Mouse (Mus musculus) heart, postnatal 25 days (tissue): ENCODE measurements around the gene Gm44805. TPM values are rescaled to one million over a fixed set of nuclear protein-coding genes. Genes with fewer than 3 reads are reported as not detected.

ENCODE experiments used
- DNase-seq: peaks from one replicate; pipeline ENCODE4 v3.0.0; 2022; ENCODE audit warnings: low spot score
- intact Hi-C: fragments of 180-260 bp; cut with DNase I; formaldehyde crosslinking; loops from one replicate; pipeline ENCODE4 v1.15.1; 2025
- total RNA-seq, 2 experiments: library from RNA; stranded (reverse); gene quantifications; 2 replicates each; pipeline ENCODE4 v1.2.3; 2021

Gm44805 gene
- total RNA-seq = not detected

DNA sequence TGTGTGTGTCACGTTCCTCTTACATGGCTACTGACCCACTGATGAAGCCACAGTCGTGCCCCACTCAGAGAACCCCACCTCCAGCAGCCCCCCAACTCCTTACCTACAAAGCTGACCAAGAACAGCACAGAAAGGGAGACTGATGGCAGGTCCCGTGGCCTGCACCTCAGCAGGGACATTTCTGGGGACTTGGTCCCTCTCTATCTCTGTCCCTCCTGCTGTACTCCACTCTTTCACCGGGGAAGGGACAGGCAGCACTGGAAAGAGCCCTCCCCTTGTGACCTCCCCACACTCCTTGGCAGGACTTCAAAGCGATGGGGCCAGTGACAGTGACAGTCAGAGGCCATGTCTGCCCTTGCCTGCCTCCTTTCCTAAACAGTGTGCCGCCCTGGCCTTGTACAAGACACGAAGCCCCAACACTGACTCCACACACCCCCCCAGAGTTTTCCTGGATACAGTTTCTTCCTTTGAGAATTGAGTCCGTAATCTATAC lies at the start of gene Gm44805, which contains the start of gene Apoc4:
Gm44805 (minus strand) TSS at position 222 of the 493 bp plus-strand sequence.
Apoc4 (minus strand) TSS at position 278 of the 493 bp plus-strand sequence.
- intact Hi-C loops = no loop called here

GRCm38 (mm10) chr7:19726541-19726940 lies 45.3 kb upstream of the Gm44805 start:
- DNase-seq = no peak
- intact Hi-C loops = no loop called here

More for the DNA sequence above, at the start of gene Gm44805, which contains the start of gene Apoc4:
- no peak for DNase-seq

GRCm38 (mm10) chr7:19724167-19724566 lies 42.9 kb upstream of the Gm44805 start:
- intact Hi-C loops = loop anchor here (1.0 kb wide), 1 partner anchor 9 kb away; no protein-coding TSS in a partner anchor
- no peak for DNase-seq

DNA sequence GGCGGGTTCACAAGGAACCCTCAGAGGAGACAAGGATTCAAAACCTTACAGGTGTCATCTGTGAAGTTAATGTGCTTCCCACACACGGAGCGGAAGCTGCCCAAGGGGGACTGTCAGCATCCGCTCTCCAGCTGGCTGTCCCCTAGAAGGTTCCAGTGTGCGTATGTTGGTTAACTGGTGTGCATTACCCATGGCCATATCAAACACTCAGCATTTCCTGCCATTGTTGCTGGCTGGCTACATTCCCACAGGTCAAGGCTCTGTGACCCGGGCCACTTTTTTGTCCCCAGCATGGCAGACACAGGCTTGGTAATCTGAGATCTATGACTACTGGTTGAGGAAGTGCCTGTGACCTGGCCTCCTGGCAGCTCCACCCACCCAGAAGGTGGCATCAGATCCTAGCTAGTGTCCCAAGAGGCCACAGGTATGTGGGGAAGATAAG lies 41.6 kb upstream of the Gm44805 start:
- intact Hi-C loops = loop anchor here (2.0 kb wide), 1 partner anchor 24 kb away; no protein-coding TSS in a partner anchor
- DNase-seq = peak; percentile 65

GRCm38 (mm10) chr7:19719200-19719599 lies 38.0 kb upstream of the Gm44805 start:
- no peak for DNase-seq
- intact Hi-C loops = no loop called here

DNA sequence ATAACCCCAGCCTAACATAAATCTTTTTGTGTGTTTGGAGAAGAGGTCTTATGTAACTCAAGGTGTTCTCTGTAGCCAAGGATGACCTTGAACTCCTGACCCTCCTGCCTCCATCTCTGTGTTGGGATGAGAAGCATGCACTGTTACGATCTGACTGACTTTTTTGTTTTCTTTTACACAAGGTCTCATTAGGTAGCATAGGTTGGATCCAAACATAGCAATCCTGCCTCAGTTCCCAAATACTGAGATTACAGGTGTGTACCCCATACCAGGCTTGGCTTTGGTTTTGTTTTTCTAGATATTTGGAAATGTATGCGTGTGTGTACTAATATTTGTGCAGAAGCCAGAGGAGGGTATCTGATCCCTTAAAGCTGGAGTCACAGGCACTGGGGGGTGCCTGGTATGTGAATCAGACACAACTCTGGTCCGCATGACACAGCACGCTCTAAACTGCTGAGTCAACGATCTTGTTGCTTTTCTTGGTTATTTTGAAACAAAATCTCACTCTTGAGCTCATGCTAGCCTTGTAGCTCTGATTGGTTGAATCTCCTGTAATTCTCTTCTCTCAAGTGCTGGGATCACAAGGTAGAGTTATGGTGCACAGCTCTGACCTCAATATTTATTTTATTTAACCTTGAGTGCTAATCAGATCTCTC lies 37.2 kb upstream of the Gm44805 start:
- DNase-seq = no peak
- intact Hi-C loops = no loop called here

- intact Hi-C loops = loop anchor here (2.0 kb wide), 1 partner anchor 25 kb away; no protein-coding TSS in a partner anchor
- DNase-seq = no peak
These were observed 36.1 kb upstream of the Gm44805 start for GRCm38 (mm10) chr7:19717346-19717745.

GRCm38 (mm10) chr7:19716822-19717221 lies 35.6 kb upstream of the Gm44805 start:
- no peak for DNase-seq
- intact Hi-C loops = loop anchor here (2.0 kb wide), 1 partner anchor 26 kb away; no protein-coding TSS in a partner anchor

DNA sequence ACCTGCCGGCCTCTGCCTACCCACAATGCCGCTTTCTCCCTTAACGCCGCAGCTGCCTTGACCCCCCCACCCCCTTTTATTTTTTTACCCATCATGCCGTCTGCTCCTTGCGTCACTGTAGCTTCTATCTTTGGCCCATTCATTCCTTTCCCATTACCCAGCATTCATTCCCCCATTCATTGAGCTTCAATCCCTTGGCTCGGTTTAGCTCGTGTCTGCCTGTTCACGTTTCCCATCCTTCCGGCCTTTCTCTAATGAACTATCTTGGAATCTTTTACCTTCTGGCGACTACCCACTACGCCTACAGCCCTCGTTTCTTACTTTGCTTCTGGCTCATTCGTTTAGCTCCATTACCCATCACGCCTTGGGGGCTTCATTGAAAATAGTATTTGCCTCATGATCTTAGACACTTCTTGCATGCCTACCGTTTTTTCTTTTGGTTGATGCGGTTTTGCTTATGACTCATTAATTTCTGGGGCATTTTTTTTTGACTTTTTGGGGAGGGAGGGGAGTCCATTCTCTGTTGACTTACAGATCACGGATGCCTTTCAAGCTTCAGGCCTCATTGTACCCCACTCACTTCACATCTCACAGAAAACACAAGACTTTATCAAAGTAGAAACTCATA lies 34.9 kb upstream of the Gm44805 start:
- intact Hi-C loops = loop anchor here (2.0 kb wide), 1 partner anchor 27 kb away; no protein-coding TSS in a partner anchor
- DNase-seq = no peak

DNA sequence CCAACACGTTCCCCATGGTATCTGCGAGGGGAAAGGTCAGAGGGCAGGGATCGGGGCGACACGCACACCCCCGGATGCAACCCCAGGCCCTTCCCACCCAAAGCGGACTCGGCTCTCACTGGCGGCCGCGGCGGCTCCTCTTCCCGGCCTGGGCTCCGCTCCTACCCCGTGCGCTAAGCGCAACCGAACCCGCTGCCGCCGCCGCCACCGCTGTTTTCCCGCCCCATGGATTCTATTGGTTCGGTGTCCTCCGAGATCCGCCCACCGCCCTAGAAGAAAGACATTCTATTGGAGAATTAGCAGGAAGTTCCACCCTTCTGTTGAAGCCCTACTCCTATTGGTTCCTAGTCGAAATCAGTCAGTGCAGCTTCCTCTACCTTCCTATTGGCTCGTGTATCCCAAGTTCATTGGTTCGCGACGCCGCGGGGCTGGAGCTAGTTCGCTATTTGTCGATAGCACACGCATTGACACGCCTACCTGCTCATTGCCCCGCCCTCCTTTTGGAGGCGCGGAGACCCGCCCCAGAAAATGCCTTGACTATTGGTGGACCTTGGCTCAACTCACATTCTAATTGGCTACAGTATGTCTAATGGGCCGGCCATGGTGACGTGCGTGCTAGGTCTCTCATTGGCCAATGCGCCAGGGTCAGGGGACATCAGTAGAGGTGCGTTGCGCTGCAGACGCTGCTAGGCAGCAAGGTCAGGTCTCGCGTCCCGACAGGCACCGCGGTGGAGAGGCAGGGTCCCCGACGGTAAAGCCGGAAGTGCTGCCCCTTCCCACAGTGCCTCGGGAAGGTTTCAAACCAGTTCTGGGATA lies 34.2 kb upstream of the Gm44805 start, which contains the start of gene Tomm40:
Tomm40 (minus strand) TSS at position 200 of the 816 bp plus-strand sequence.
- peak; percentile 100 for DNase-seq
- intact Hi-C loops = loop anchor here (2.0 kb wide), 1 partner anchor 27 kb away; no protein-coding TSS in a partner anchor

- intact Hi-C loops = no loop called here
- no peak for DNase-seq
These were observed 33.6 kb upstream of the Gm44805 start for GRCm38 (mm10) chr7:19714836-19715235.

DNA sequence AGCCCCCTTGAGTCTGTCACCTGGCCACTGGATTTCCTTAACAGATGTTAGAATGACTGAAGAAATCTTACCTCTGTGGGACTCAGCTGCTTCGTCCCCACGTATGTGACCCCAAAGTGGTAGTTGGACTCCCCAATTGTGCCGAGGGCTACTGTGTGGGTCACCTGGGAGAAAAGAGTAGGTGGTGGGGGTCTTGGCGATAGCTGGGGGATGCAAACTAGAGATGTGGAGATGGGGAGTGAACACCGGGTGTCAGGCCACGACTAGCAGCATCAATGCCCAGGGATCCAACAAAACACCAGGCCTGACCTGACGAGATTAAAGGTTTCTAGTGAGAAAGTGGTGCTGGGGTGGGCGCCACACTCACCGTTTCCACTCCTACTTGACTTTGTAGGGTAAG lies 32.4 kb upstream of the Gm44805 start:
- intact Hi-C loops = loop anchor here (2.0 kb wide), 1 partner anchor 45 kb away; no protein-coding TSS in a partner anchor

DNA sequence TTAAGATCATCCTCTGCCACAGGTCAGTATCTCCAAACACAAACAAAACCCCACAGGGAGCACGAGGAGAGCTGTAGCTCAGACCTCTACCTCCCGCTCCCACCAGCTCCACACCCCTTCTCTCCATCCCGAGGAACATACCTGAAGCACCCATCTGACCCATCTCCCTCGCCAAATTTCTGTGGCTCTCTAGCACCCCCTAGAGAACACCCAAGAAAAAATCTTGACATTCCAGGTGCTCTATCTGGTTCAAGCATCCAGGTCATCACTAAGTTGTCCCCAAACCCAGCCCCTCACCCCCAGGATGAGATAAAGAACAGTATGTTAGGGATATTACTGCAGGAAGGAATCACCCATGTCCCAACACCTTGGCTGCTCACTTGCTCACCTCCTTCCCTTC lies 32.0 kb upstream of the Gm44805 start:
- intact Hi-C loops = loop anchor here (2.0 kb wide), 1 partner anchor 44 kb away; no protein-coding TSS in a partner anchor
- DNase-seq = no peak

More for the DNA sequence above, 32.4 kb upstream of the Gm44805 start:
- no peak for DNase-seq

- DNase-seq = no peak
- intact Hi-C loops = loop anchor here (2.0 kb wide), 1 partner anchor 44 kb away; no protein-coding TSS in a partner anchor
These were observed 31.2 kb upstream of the Gm44805 start for GRCm38 (mm10) chr7:19712414-19712813.

- intact Hi-C loops = no loop called here
- DNase-seq = no peak
These were observed 29.4 kb upstream of the Gm44805 start for GRCm38 (mm10) chr7:19710650-19711049.

DNA sequence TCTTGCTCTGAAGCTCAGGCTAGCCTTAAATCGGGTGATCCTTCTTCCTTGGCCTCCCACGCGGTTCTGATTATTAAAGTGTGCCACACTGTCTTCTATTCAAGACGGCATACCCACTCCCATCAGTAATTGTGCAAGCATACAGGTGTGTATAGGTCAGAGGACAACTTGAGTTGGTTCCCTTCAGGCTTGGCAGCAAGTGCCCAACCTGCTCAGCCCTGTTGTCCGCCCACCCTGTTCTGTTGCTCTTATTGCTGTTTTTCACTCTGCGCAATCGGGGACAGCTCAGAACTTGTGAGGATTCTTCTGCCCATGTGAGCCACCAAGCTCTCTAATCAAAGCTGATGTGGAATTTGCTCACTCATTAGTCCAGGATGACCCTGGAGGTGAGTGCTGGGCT lies 24.0 kb upstream of the Gm44805 start:
- intact Hi-C loops = no loop called here

DNA sequence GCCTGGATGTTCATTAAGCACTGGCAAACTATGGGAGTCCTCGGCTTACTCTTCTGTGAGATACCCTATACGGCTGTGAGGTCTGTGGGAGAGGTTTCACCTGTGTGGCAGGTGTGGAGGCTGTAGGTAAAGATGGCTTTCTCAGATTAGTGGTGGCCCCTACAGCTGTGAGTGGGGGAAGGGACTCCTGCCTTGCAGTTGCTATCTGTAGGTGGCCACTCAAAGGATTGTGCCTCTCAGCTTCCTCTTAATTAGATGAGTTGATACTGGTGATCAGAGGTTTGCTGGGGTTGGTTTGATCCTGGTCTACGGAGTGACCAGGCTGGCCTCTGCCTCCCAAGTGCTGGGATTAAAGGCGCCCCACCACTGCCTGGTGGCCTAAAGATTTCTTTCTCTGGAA lies 23.3 kb upstream of the Gm44805 start:
- DNase-seq = no peak
- intact Hi-C loops = loop anchor here (5.0 kb wide), 1 partner anchor 297 kb away; no protein-coding TSS in a partner anchor

More for the DNA sequence above, 24.0 kb upstream of the Gm44805 start:
- no peak for DNase-seq

- intact Hi-C loops = loop anchor here (5.0 kb wide), 1 partner anchor 296 kb away; no protein-coding TSS in a partner anchor
- DNase-seq = no peak
These were observed 21.8 kb upstream of the Gm44805 start for GRCm38 (mm10) chr7:19702859-19703555.
